Mouse (Mus musculus) midbrain, embryonic 14.5 days (tissue): ENCODE measurements around the gene Fbxo46. TPM values are rescaled to one million over a fixed set of nuclear protein-coding genes. Genes with fewer than 3 reads are reported as not detected.

Source experiments
- ATAC-seq: fragments of 200-750 bp; cut with Nextera tagmentation; 2 replicates; pipeline ENCODE4 v1.8.0; 2017; ENCODE audit warnings: moderate number of reproducible peaks, moderate library complexity; ENCODE audit not compliant: low FRiP score, low TSS enrichment
- DNase-seq: peaks from one replicate; pipeline ENCODE4 v3.0.0-alpha.2; 2015
- H3K27ac ChIP-seq: fragments of 300-500 bp; sonication (generic); replicated peaks from 2 replicates; pipeline ENCODE4 v1.5.1; 2014; ENCODE audit warnings: mild to moderate bottlenecking, low read depth, low read length, moderate library complexity
- H3K27me3 ChIP-seq: fragments of 300-500 bp; sonication (generic); 2 replicates; pipeline ENCODE4 v1.6.1; 2014; ENCODE audit warnings: low read length, control low read depth, mixed read lengths; ENCODE audit not compliant: control insufficient read depth, insufficient read depth
- H3K36me3 ChIP-seq: fragments of 300-500 bp; sonication (generic); 2 replicates; pipeline ENCODE4 v1.6.1; 2014; ENCODE audit warnings: low read length, control low read depth; ENCODE audit not compliant: control insufficient read depth, insufficient read depth
- H3K4me1 ChIP-seq: fragments of 300-500 bp; sonication (generic); 2 replicates; pipeline ENCODE4 v1.6.1; 2014; ENCODE audit warnings: mild to moderate bottlenecking, antibody characterized with exemption, low read length, control low read depth; ENCODE audit not compliant: control insufficient read depth, insufficient read depth
- H3K4me2 ChIP-seq: fragments of 300-500 bp; sonication (generic); 2 replicates; pipeline ENCODE4 v1.6.1; 2014; ENCODE audit warnings: mild to moderate bottlenecking, low read length, moderate library complexity
- H3K4me3 ChIP-seq: fragments of 300-500 bp; sonication (generic); replicated peaks from 2 replicates; pipeline ENCODE4 v1.5.1; 2014; ENCODE audit warnings: low read depth, low read length
- H3K9ac ChIP-seq: fragments of 300-500 bp; sonication (generic); replicated peaks from 2 replicates; pipeline ENCODE4 v1.6.1; 2014; ENCODE audit warnings: mild to moderate bottlenecking, low read length, moderate library complexity
- H3K9me3 ChIP-seq: fragments of 300-500 bp; sonication (generic); 2 replicates; pipeline ENCODE4 v1.6.1; 2016; ENCODE audit warnings: low read length, control low read depth, mixed read lengths; ENCODE audit not compliant: control insufficient read depth
- WGBS: fragments of 180-500 bp; shearing (Covaris S2); extraction: QIAGEN DNeasy Blood & Tissue Kit; methylation state at CpG from one replicate; pipeline ENCODE4 v1.1.7; 2014; 5-methylcytosine and 5-hydroxymethylcytosine counted together
- polyA plus RNA-seq: library from polyadenylated mRNA; unstranded; fragments of >200 nt; fragmentation: Nextera tagmentation; extraction: Ambion mirVana; gene quantifications from 2 replicates; pipeline ENCODE4 v1.2.1, GENCODE M21; 2014

Gene Fbxo46
- polyA plus RNA-seq, 1 experiment from 2014 or later, result 13.8 TPM

DNA sequence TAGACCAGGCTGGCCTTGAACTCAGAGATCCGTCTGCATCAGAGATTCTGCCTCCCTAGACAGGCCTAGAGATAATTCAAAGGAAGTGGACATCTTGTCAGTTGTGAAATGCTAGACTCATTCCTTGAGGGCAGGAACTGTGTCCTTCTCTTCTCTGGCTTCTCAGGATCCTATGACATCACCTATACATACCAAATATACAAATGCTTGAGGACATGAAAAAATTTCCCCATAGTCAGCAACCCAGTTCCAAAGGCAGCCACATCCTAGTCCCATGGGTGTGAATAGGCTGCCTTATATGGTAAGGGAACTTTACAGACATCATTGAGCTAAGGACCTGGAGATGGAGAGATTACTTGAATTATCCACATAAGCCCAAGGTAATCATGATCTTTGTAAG, 10.1 kb upstream of the Fbxo46 start:
- H3K4me3 ChIP-seq, result no peak overlapping the region
- no peak overlapping the region for H3K9ac ChIP-seq
- no peaks in the 10 kb centered on the region for H3K4me1 ChIP-seq
- no peaks in the 10 kb centered on the region for H3K9me3 ChIP-seq
- DNase-seq (no peak), ATAC-seq (no peak)
- WGBS, result 88% methylated on average over 1 of the region's 1 CpGs
- no peak overlapping the region for H3K4me2 ChIP-seq
- H3K27me3 ChIP-seq, result no peaks in the 10 kb centered on the region
- no peak overlapping the region for H3K27ac ChIP-seq
- H3K36me3 ChIP-seq, result no peaks in the 10 kb centered on the region

DNA sequence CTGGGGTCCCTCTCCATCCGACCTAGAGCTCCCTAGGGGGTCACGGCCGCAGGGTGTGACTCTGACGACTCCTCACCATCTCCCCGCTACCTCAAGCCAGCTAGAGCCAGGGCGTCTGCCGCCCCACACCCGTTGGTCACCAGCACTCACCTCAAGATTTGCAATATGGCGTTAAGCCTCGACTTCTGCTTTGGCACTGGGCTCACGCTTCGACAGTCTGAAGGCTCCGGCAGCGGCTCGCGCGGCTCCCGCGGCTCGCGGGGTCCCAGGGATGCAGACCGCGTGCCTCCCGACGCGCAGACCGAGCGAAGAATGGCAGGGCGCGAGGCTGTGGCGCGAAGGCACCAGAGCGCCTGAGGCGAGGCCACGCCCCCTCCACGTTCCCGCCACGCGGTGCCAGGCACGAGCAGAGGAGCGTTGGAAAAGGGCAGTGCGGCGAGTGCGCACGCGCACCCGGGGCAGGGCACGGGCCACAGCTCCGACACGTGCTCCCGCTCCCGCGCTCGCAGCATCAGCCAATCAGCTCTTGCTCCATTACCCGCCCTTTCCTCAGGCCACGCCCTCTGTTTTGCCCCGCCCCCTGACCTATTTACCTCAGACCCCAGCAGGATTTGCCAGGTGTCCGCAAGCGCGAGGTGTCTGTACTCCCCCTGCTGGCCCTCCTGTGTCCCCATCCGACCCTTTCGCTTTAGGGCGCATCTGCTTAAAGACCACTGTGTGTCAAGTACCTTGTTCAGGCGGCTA, 1.5 kb upstream of the Fbxo46 start, which contains the start of gene Gm4969:
TSS of gene Gm4969 (minus strand) at position 341 of the 744 bp plus-strand sequence.
- no peaks in the 10 kb centered on the region for H3K9me3 ChIP-seq
- ATAC-seq, result peak; percentile 48
- DNase-seq, result peak; percentile 84
- H3K4me3 ChIP-seq, result peak within 1 kb of the TSS; percentile 30
- no peaks in the 10 kb centered on the region for H3K36me3 ChIP-seq
- peaks cover 6% of the 10 kb centered on the region for H3K4me1 ChIP-seq
- no peak within 1 kb of the TSS for H3K27ac ChIP-seq
- no peaks in the 10 kb centered on the region for H3K27me3 ChIP-seq
- 23% methylated on average over 61 of the region's 64 CpGs for WGBS
- peak within 1 kb of the TSS; percentile 49 for H3K4me2 ChIP-seq
- H3K9ac ChIP-seq, result no peak within 1 kb of the TSS

DNA sequence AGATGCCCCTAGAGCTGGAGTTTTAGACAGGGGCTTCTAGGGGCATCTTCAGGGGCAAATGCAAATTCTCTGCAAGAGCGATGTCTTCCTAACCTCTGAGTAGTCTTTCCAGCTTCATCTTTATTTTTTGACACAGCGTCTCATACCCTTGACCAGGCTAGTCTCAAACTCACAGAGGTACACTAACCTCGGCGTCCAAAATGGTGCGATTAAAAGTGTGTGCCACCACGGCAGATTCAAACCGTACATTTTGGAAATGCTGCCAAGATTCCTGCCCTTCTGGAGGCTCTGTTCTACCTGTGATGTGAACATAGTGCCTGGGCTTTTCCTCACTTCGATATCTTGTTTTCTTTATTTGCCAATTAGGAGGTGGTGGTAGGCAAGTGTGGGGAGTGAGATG, 576 bp upstream of the Fbxo46 start:
- ATAC-seq, result peak; percentile 9; the same call in 1 of the 2 replicates
- 91% methylated on average over 8 of the region's 8 CpGs for WGBS

GRCm38 (mm10) chr7:19121686-19122085, 2.0 kb downstream of the Fbxo46 start:
- peaks cover 4% of the 10 kb centered on the region; the same call in 1 of the 2 replicates for H3K36me3 ChIP-seq
- H3K4me3 ChIP-seq, result no peak overlapping the region
- H3K27ac ChIP-seq, result no peak overlapping the region
- no peak overlapping the region for H3K4me2 ChIP-seq
- peaks cover 6% of the 10 kb centered on the region for H3K4me1 ChIP-seq
- H3K9me3 ChIP-seq, result no peaks in the 10 kb centered on the region
- H3K9ac ChIP-seq, result no peak overlapping the region
- 93% methylated on average over 4 of the region's 4 CpGs for WGBS
- no peaks in the 10 kb centered on the region for H3K27me3 ChIP-seq
- ATAC-seq (no peak), DNase-seq (no peak)

More for the DNA sequence above, 576 bp upstream of the Fbxo46 start:
- Histone ChIP-seq H3K36me3 (no peaks in the 10 kb centered on the region), H3K4me3 (no peak overlapping the region), H3K27me3 (no peaks in the 10 kb centered on the region), H3K4me2 (no peak overlapping the region), H3K9me3 (no peaks in the 10 kb centered on the region), H3K27ac (no peak overlapping the region), H3K4me1 (peaks cover 6% of the 10 kb centered on the region), H3K9ac (no peak overlapping the region)
- no peak for DNase-seq

DNA sequence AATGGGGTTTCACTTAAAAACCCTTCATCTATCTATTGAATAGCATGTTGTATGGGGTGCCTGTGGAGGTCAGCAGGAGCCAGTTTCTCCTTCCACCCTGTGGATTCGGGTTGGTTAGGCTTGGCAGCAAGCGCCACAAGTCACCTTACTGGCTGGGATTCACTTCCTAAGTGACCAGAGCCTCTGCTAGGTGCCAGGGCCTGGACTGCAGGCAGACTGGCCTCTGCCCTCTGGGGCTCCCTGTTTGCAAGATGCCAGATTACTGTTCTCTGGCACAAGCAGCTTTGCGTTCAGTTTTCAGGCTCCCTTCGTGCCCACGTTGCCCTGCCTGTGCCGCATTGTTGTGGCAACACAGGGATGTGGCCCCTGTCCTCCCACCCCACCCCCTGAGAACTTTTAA, 5.1 kb downstream of the Fbxo46 start:
- no peak overlapping the region for H3K4me3 ChIP-seq
- 91% methylated on average over 6 of the region's 6 CpGs for WGBS
- no peaks in the 10 kb centered on the region for H3K9me3 ChIP-seq
- no peaks in the 10 kb centered on the region for H3K27me3 ChIP-seq
- no peak overlapping the region for H3K9ac ChIP-seq
- H3K27ac ChIP-seq, result no peak overlapping the region
- DNase-seq (no peak), ATAC-seq (no peak)
- no peak overlapping the region for H3K4me2 ChIP-seq
- peaks cover 5% of the 10 kb centered on the region; the same call in 1 of the 2 replicates for H3K36me3 ChIP-seq
- H3K4me1 ChIP-seq, result peaks cover 6% of the 10 kb centered on the region

DNA sequence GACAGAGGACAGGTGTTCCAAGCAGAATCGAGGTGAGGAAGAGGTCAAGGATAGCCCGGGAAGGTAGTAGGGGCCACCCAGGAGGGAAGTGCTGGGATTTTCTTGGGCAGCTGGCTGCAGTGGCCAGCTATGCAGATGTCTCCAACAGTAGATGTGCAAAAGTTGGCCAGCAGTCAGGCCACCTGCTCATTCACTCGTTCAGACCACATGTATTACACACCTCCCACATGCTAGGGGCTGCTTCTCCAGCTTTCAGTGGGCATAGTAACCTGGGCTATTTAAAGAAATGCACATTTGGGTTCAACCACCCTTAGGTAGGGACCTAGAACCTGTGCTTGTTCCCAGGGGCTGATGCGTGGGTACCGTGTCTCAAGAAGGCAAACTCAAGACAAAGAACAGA, 8.1 kb downstream of the Fbxo46 start:
- Histone ChIP-seq H3K4me3 (no peak overlapping the region), H3K4me1 (peaks cover 9% of the 10 kb centered on the region; the same call in 1 of the 2 replicates), H3K36me3 (peaks cover 5% of the 10 kb centered on the region; the same call in 1 of the 2 replicates), H3K27ac (no peak overlapping the region), H3K27me3 (no peaks in the 10 kb centered on the region), H3K4me2 (no peak overlapping the region), H3K9ac (no peak overlapping the region), H3K9me3 (no peaks in the 10 kb centered on the region)
- DNase-seq (no peak), ATAC-seq (no peak)
- WGBS, result 98% methylated on average over 5 of the region's 5 CpGs

- no peaks in the 10 kb centered on the region for H3K27me3 ChIP-seq
- ATAC-seq (no peak), DNase-seq (no peak)
- H3K27ac ChIP-seq, result no peak overlapping the region
- H3K4me2 ChIP-seq, result no peak overlapping the region
- no peaks in the 10 kb centered on the region for H3K9me3 ChIP-seq
- peaks cover 5% of the 10 kb centered on the region; the same call in 1 of the 2 replicates for H3K36me3 ChIP-seq
- no peak overlapping the region for H3K4me3 ChIP-seq
- peaks cover 9% of the 10 kb centered on the region; the same call in 1 of the 2 replicates for H3K4me1 ChIP-seq
- 95% methylated on average over 5 of the region's 5 CpGs for WGBS
- no peak overlapping the region for H3K9ac ChIP-seq
Measured at GRCm38 (mm10) chr7:19129396-19129795, 9.7 kb downstream of the Fbxo46 start.

DNA sequence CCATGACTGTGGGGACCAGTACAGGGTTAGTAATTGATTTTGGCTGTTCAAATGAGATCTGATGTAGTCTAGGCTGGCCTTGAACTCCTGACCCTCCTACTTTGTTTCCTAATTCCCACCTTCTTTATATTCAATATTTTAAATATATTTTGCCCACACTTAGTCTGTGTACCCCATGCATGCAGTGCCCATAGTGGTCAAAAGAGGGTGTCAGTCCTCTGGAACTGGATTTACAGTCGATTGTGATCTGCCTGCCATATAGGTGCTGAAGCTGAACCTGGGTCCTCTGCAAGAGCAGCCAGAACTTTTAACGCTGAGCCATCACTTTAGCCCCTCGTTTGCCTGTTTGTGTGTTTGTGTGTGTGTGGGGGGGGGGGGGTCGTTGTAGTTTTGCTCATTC, 11.0 kb downstream of the Fbxo46 start:
- DNase-seq (peak; percentile 29), ATAC-seq (no peak)
- H3K9ac ChIP-seq, result peak overlapping the region; percentile 48; the same call in 1 of the 2 replicates
- H3K36me3 ChIP-seq, result peaks cover 11% of the 10 kb centered on the region
- peak overlapping the region; percentile 89 for H3K27ac ChIP-seq
- no peaks in the 10 kb centered on the region for H3K27me3 ChIP-seq
- H3K4me2 ChIP-seq, result peak overlapping the region; percentile 68
- H3K4me3 ChIP-seq, result peak overlapping the region; percentile 47
- peaks cover 9% of the 10 kb centered on the region; the same call in 1 of the 2 replicates for H3K4me1 ChIP-seq
- no peaks in the 10 kb centered on the region for H3K9me3 ChIP-seq
- WGBS, result 42% methylated on average over 4 of the region's 4 CpGs
